Mouse (Mus musculus) adrenal gland, postnatal 10 days (tissue): ENCODE data around the gene Duxf3. TPM values are rescaled to one million over a fixed set of nuclear protein-coding genes. Genes with fewer than 3 reads are reported as not detected.
"Not testable (repeated sequence)": the region's sequence is repeated elsewhere in the genome, so short reads cannot be mapped to it uniquely, and the experiment has no call there.

Experiments
- DNase-seq: peaks from one replicate; pipeline ENCODE4 v3.0.0; 2021; ENCODE audit warnings: mixed read lengths
- total RNA-seq, 2 experiments: library from RNA; stranded (reverse); gene quantifications; 2 replicates each; pipeline ENCODE4 v1.2.3; 2021

Duxf3 gene
- total RNA-seq, 2 experiments from 2014 or later = not detected

GRCm38 (mm10) chr10:58223161-58223560 lies 9.3 kb downstream of the Duxf3 start:
- not testable (repeated sequence) for DNase-seq

- not testable (repeated sequence) for DNase-seq
Measured at GRCm38 (mm10) chr10:58221571-58221970, 10.9 kb downstream of the Duxf3 start.

GRCm38 (mm10) chr10:58220726-58221125 lies 11.7 kb downstream of the Duxf3 start:
- no peak for DNase-seq

GRCm38 (mm10) chr10:58217366-58217765 lies 15.1 kb downstream of the Duxf3 start:
- DNase-seq = no peak

GRCm38 (mm10) chr10:58215353-58215752 lies 17.1 kb downstream of the Duxf3 start:
- no peak for DNase-seq

- no peak for DNase-seq
Measured at GRCm38 (mm10) chr10:58214934-58215333, 17.5 kb downstream of the Duxf3 start.

GRCm38 (mm10) chr10:58214497-58214896 lies 18.0 kb downstream of the Duxf3 start:
- DNase-seq = no peak

- DNase-seq = no peak
Measured at GRCm38 (mm10) chr10:58212230-58212629, 20.2 kb downstream of the Duxf3 start.

- no peak for DNase-seq
Measured at GRCm38 (mm10) chr10:58211213-58211612, 21.3 kb downstream of the Duxf3 start.

GRCm38 (mm10) chr10:58210514-58210913 lies 22.0 kb downstream of the Duxf3 start:
- no peak for DNase-seq

GRCm38 (mm10) chr10:58209710-58210467 lies 22.6 kb downstream of the Duxf3 start:
- DNase-seq = no peak

GRCm38 (mm10) chr10:58206639-58207404 lies 25.7 kb downstream of the Duxf3 start:
- DNase-seq = no peak

- no peak for DNase-seq
Measured at GRCm38 (mm10) chr10:58205986-58206385, 26.5 kb downstream of the Duxf3 start.

Other genes with a start within 250 kb of the Duxf3 start
- gene AW822073, start 7.7 kb downstream of the Duxf3 start, total RNA-seq = not detected
- gene Gm4981, start 4.0 kb upstream of the Duxf3 start, total RNA-seq = not detected
- 10 to 100 TPM; 33.3 to 45.1 TPM for gene Gcc2, start 22.8 kb upstream of the Duxf3 start, total RNA-seq
- 10 to 100 TPM; 58.1 to 69.6 TPM for gene Lims1, start 90.8 kb upstream of the Duxf3 start, total RNA-seq
- 10 to 100 TPM; 61.2 to 63.2 TPM for gene Ranbp2, start 214.2 kb upstream of the Duxf3 start, total RNA-seq